Mouse (Mus musculus) limb, embryonic 13.5 days (tissue): ENCODE results near the gene Foxp2. TPM values are rescaled to one million over a fixed set of nuclear protein-coding genes. Genes with fewer than 3 reads are reported as not detected.

ENCODE experiments used
- ATAC-seq: fragments of 200-750 bp; cut with Nextera tagmentation; 2 replicates; pipeline ENCODE4 v1.8.0; 2017; ENCODE audit warnings: low read depth, moderate number of reproducible peaks, moderate TSS enrichment; ENCODE audit not compliant: low FRiP score
- H3K27ac ChIP-seq: fragments of 300-500 bp; sonication (generic); 2 replicates; pipeline ENCODE4 v1.5.1; 2015; ENCODE audit warnings: inconsistent platforms, mild to moderate bottlenecking, moderate library complexity
- H3K27me3 ChIP-seq: fragments of 300-500 bp; sonication (generic); 2 replicates; pipeline ENCODE4 v1.6.1; 2015; ENCODE audit warnings: mild to moderate bottlenecking, inconsistent platforms
- H3K36me3 ChIP-seq: fragments of 300-500 bp; sonication (generic); 2 replicates; pipeline ENCODE4 v1.6.1; 2015; ENCODE audit warnings: inconsistent platforms, mild to moderate bottlenecking, moderate library complexity
- H3K4me1 ChIP-seq: fragments of 300-500 bp; sonication (generic); 2 replicates; pipeline ENCODE4 v1.6.1; 2015; ENCODE audit warnings: inconsistent platforms
- H3K4me2 ChIP-seq: fragments of 300-500 bp; sonication (generic); replicated peaks from 2 replicates; pipeline ENCODE4 v1.6.1; 2015; ENCODE audit warnings: inconsistent platforms, mild to moderate bottlenecking, moderate library complexity
- H3K4me3 ChIP-seq: fragments of 300-500 bp; sonication (generic); 2 replicates; pipeline ENCODE4 v1.5.1; 2015; ENCODE audit warnings: moderate library complexity, mild to moderate bottlenecking, inconsistent platforms
- H3K9ac ChIP-seq: fragments of 300-500 bp; sonication (generic); 2 replicates; pipeline ENCODE4 v1.6.1; 2015; ENCODE audit warnings: mild to moderate bottlenecking, inconsistent platforms
- H3K9me3 ChIP-seq: fragments of 300-500 bp; sonication (generic); 2 replicates; pipeline ENCODE4 v1.6.1; 2016; ENCODE audit warnings: inconsistent platforms
- WGBS: fragments of 180-500 bp; shearing (Covaris S2); methylation state at CpG from one replicate; pipeline ENCODE4 v1.1.7; 2015; 5-methylcytosine and 5-hydroxymethylcytosine counted together
- polyA plus RNA-seq: library from polyadenylated mRNA; unstranded; fragments of >200 nt; fragmentation: Nextera tagmentation; extraction: Ambion mirVana; gene quantifications from 2 replicates; pipeline ENCODE4 v1.2.1, GENCODE M21; 2015

Foxp2 gene
- polyA plus RNA-seq, result 47.8 and 53.9 TPM in 2 replicates

GRCm38 (mm10) chr6:14901183-14901970, at the start of gene Foxp2:
Gene Foxp2, plus strand, starts transcription at chr6:14901349.
- peak within 1 kb of the TSS; percentile 81 for H3K4me3 ChIP-seq
- ATAC-seq, result peak; percentile 76
- under 1% methylated on average over 80 of the region's 80 CpGs for WGBS
- no peaks in the 10 kb centered on the region for H3K9me3 ChIP-seq
- H3K4me1 ChIP-seq, result peaks cover 39% of the 10 kb centered on the region
- peak within 1 kb of the TSS; percentile 81 for H3K4me2 ChIP-seq
- 0 out of 2 replicates have a peak, but pooled peaks cover 2% of the 10 kb centered on the region for H3K27me3 ChIP-seq
- H3K27ac ChIP-seq, result peak within 1 kb of the TSS; percentile 95
- H3K36me3 ChIP-seq, result no peaks in the 10 kb centered on the region
- peak within 1 kb of the TSS; percentile 89 for H3K9ac ChIP-seq

GRCm38 (mm10) chr6:14885199-14885598, 15.9 kb upstream of the Foxp2 start:
- no peak overlapping the region for H3K27ac ChIP-seq
- no peak overlapping the region for H3K4me3 ChIP-seq
- H3K9me3 ChIP-seq, result no peaks in the 10 kb centered on the region
- H3K36me3 ChIP-seq, result no peaks in the 10 kb centered on the region
- no peaks in the 10 kb centered on the region for H3K27me3 ChIP-seq
- no peak for ATAC-seq
- H3K4me1 ChIP-seq, result no peaks in the 10 kb centered on the region
- H3K4me2 ChIP-seq, result no peak overlapping the region
- H3K9ac ChIP-seq, result no peak overlapping the region

- no peak overlapping the region for H3K27ac ChIP-seq
- no peak for ATAC-seq
- peaks cover 25% of the 10 kb centered on the region for H3K4me1 ChIP-seq
- H3K4me2 ChIP-seq, result no peak overlapping the region
- no peaks in the 10 kb centered on the region for H3K36me3 ChIP-seq
- no peaks in the 10 kb centered on the region for H3K9me3 ChIP-seq
- no peaks in the 10 kb centered on the region for H3K27me3 ChIP-seq
- H3K9ac ChIP-seq, result no peak overlapping the region
- no peak overlapping the region for H3K4me3 ChIP-seq
- 4% methylated on average over 2 of the region's 2 CpGs for WGBS
Observed at GRCm38 (mm10) chr6:14897028-14897427, 4.1 kb upstream of the Foxp2 start.

GRCm38 (mm10) chr6:14898096-14898855, 2.9 kb upstream of the Foxp2 start:
- Histone ChIP-seq H3K4me1 (peaks cover 34% of the 10 kb centered on the region), H3K27ac (peak overlapping the region; percentile 95), H3K9me3 (no peaks in the 10 kb centered on the region), H3K9ac (peak overlapping the region; percentile 65), H3K27me3 (0 out of 2 replicates have a peak, but pooled peaks cover 2% of the 10 kb centered on the region), H3K4me2 (peak overlapping the region; percentile 81), H3K36me3 (no peaks in the 10 kb centered on the region), H3K4me3 (peak overlapping the region; percentile 81)
- 3% methylated on average over 31 of the region's 31 CpGs for WGBS
- peak; percentile 9; the same call in 1 of the 2 replicates for ATAC-seq

- Histone ChIP-seq H3K27me3 (0 out of 2 replicates have a peak, but pooled peaks cover 2% of the 10 kb centered on the region), H3K4me2 (peak overlapping the region; percentile 81), H3K9ac (peak overlapping the region; percentile 65), H3K4me1 (peaks cover 39% of the 10 kb centered on the region), H3K27ac (peak overlapping the region; percentile 95), H3K36me3 (no peaks in the 10 kb centered on the region), H3K4me3 (peak overlapping the region; percentile 81), H3K9me3 (no peaks in the 10 kb centered on the region)
- 9% methylated on average over 19 of the region's 19 CpGs for WGBS
- no peak for ATAC-seq
Observed at GRCm38 (mm10) chr6:14899021-14899610, 2.0 kb upstream of the Foxp2 start.

- Histone ChIP-seq H3K9ac (peak overlapping the region; percentile 89), H3K4me2 (peak overlapping the region; percentile 81), H3K4me1 (peaks cover 39% of the 10 kb centered on the region), H3K4me3 (peak overlapping the region; percentile 81), H3K27ac (peak overlapping the region; percentile 95), H3K36me3 (no peaks in the 10 kb centered on the region), H3K27me3 (0 out of 2 replicates have a peak, but pooled peaks cover 2% of the 10 kb centered on the region), H3K9me3 (no peaks in the 10 kb centered on the region)
- ATAC-seq, result no peak
- under 1% methylated on average over 29 of the region's 29 CpGs for WGBS
Observed at GRCm38 (mm10) chr6:14899936-14900578, 1.1 kb upstream of the Foxp2 start.

- WGBS, result under 1% methylated on average over 20 of the region's 20 CpGs
- Histone ChIP-seq H3K4me3 (peak overlapping the region; percentile 81), H3K36me3 (no peaks in the 10 kb centered on the region), H3K4me2 (peak overlapping the region; percentile 81), H3K4me1 (peaks cover 39% of the 10 kb centered on the region), H3K27ac (peak overlapping the region; percentile 95), H3K9me3 (no peaks in the 10 kb centered on the region), H3K9ac (peak overlapping the region; percentile 89), H3K27me3 (0 out of 2 replicates have a peak, but pooled peaks cover 2% of the 10 kb centered on the region)
- peak; percentile 84 for ATAC-seq
Observed at GRCm38 (mm10) chr6:14900579-14901021, 549 bp upstream of the Foxp2 start.

- H3K4me2 ChIP-seq, result peak overlapping the region; percentile 81
- H3K27me3 ChIP-seq, result 0 out of 2 replicates have a peak, but pooled peaks cover 2% of the 10 kb centered on the region
- H3K4me3 ChIP-seq, result peak overlapping the region; percentile 81
- 2% methylated on average over 13 of the region's 13 CpGs for WGBS
- ATAC-seq, result no peak
- H3K4me1 ChIP-seq, result peaks cover 39% of the 10 kb centered on the region
- H3K9me3 ChIP-seq, result no peaks in the 10 kb centered on the region
- H3K36me3 ChIP-seq, result no peaks in the 10 kb centered on the region
- H3K9ac ChIP-seq, result peak overlapping the region; percentile 89
- peak overlapping the region; percentile 95 for H3K27ac ChIP-seq
Observed at GRCm38 (mm10) chr6:14901971-14902670, 972 bp downstream of the Foxp2 start.

- Histone ChIP-seq H3K27me3 (0 out of 2 replicates have a peak, but pooled peaks cover 2% of the 10 kb centered on the region), H3K27ac (no peak overlapping the region), H3K4me3 (peak overlapping the region; percentile 81), H3K4me2 (peak overlapping the region; percentile 81), H3K9ac (peak overlapping the region; percentile 67), H3K36me3 (no peaks in the 10 kb centered on the region), H3K4me1 (peaks cover 33% of the 10 kb centered on the region), H3K9me3 (no peaks in the 10 kb centered on the region)
- 28% methylated on average over 5 of the region's 5 CpGs for WGBS
- no peak for ATAC-seq
Observed at GRCm38 (mm10) chr6:14903271-14903965, 2.3 kb downstream of the Foxp2 start.

GRCm38 (mm10) chr6:14915066-14915465, 13.9 kb downstream of the Foxp2 start:
- H3K9ac ChIP-seq, result no peak overlapping the region
- no peak overlapping the region for H3K27ac ChIP-seq
- H3K36me3 ChIP-seq, result no peaks in the 10 kb centered on the region
- H3K9me3 ChIP-seq, result no peaks in the 10 kb centered on the region
- WGBS, result 85% methylated on average over 2 of the region's 2 CpGs
- no peaks in the 10 kb centered on the region for H3K27me3 ChIP-seq
- no peak overlapping the region for H3K4me2 ChIP-seq
- no peak overlapping the region for H3K4me3 ChIP-seq
- ATAC-seq, result no peak
- H3K4me1 ChIP-seq, result no peaks in the 10 kb centered on the region
